Mouse (Mus musculus): ENCODE measurements around the gene Ano10.
A peak's percentile ranks its signal among the peaks of the same experiment; 100 is the strongest.

- 0 out of 2 replicates have a peak, but pooled peaks have one; percentile 26 for TF ChIP-seq CTCF (IDR thresholded peaks at IDR 0.05; ENCODE audit: low read depth, low read length)
- no peak for TF ChIP-seq POLR2AphosphoS5 (IDR thresholded peaks at IDR 0.05; ENCODE audit: insufficient replicate concordance, low read depth, low read length)
- TF ChIP-seq GATA1 (IDR thresholded peaks at IDR 0.05; ENCODE audit: borderline replicate concordance, low read length) = no peak
Measured at GRCm38 (mm10) chr9:122156389-122157078, 137.7 kb downstream of the Ano10 start.

All from G1E (cell line).